Mouse (Mus musculus): ENCODE data around the gene Fezf2. TPM values are rescaled to one million over a fixed set of nuclear protein-coding genes. Genes with fewer than 3 reads are reported as not detected.

Gene Fezf2
- polyA plus RNA-seq, 1 experiment from 2014 or later, result not detected

- no peak overlapping the region for H3K27ac ChIP-seq
- H3K4me3 ChIP-seq, result no peak overlapping the region
- no peak overlapping the region for H3K9ac ChIP-seq
- H3K4me2 ChIP-seq (replicated peaks), result no peak overlapping the region
- H3K9me3 ChIP-seq, result no peaks in the 10 kb centered on the region
- H3K4me1 ChIP-seq, result peaks cover 10% of the 10 kb centered on the region
- peaks cover 97% of the 10 kb centered on the region for H3K27me3 ChIP-seq (replicated peaks)
- no peaks in the 10 kb centered on the region for H3K36me3 ChIP-seq
- no peak; the same call in 1 of the 2 replicates for ATAC-seq (ENCODE audit: low FRiP score, low read depth)
- 6% methylated on average over 15 of the region's 15 CpGs for WGBS
These were observed 1.5 kb upstream of the Fezf2 start for GRCm38 (mm10) chr14:12349334-12350090.

DNA sequence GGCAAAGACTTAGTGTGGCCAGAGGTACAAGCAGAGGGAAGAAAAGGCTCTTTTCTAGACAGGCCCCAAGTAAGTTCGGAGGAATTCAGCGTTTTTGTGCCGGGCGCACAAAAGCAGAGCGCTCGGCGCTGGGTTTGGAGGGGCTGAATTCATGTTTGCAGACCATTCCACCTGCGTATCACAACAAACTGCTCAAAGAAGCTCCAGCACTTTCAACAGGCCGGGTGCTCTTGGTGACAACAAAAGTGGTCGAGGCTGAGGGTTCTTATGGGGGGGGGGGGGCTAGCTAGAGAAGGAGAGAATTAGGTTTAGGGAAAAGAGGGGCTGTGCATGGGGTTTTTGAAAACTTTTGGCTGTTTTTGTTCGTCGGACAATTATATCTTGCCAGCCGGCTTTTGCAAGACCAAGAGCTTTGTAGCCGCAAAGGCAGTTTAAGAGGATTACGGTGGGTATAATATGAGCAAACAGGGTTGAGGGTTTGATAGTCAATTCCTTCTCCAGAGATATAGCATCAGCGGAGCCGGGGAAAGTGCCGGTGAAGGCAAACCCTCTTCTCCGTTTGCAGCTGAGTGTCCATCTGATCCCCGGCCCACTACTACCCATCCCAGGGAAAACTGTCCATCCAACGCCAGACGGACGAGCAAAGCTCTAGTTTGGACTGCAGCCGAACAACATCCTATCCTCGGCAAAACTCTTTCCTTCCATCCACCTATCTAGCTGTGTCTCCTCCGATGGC, 956 bp downstream of the Fezf2 start:
- Histone ChIP-seq H3K4me3 (no peak overlapping the region), H3K27me3 (replicated peaks) (peaks cover 100% of the 10 kb centered on the region), H3K9ac (no peak overlapping the region), H3K4me1 (peaks cover 12% of the 10 kb centered on the region), H3K4me2 (replicated peaks) (no peak overlapping the region; the same call in 1 of the 2 replicates), H3K27ac (no peak overlapping the region), H3K36me3 (no peaks in the 10 kb centered on the region), H3K9me3 (no peaks in the 10 kb centered on the region)
- WGBS, result under 1% methylated on average over 26 of the region's 26 CpGs
- ATAC-seq (ENCODE audit: low FRiP score, low read depth), result no peak

DNA sequence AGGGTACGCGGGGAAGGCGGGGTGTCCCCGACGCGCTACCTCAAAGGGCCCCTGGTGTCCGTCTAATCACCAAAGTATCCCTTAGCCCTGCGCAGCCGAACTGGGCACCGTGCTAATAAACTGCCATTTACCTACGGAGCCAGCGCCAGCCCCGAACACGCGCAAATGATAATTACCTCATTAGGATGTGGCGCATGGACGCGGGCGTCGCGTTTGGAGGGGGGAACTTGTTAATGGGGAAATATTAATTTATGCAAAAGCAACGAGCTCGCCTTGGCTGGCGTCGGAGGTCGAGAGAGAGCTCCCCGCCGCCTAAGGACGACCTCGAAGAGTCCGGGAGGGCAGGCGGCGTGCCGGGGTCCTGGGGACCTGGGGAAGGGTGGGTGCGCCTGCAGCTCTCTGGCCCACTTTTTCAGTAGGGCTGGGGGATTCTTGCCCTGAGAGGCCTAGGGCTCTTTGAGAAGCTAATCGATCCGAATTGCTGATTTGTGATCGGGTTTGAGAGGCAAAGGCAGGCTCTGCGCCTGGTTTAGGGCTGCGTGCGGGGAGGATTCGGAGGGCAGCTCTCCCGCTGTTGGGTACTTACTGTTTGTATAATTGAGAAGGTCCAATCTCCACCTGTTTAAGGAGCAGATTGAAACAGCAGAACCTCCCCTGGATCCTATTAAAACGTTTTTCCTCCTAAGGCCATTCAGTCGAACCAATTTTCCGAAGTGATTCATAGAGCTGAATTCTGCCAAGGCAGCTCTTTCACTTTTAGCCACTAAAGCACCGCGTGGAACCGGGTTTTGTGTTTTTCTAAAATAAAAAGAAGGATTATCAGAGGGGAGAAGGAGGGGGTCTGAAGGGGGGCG, 1.8 kb downstream of the Fezf2 start:
- Histone ChIP-seq H3K27ac (no peak overlapping the region), H3K9ac (no peak overlapping the region), H3K4me3 (no peak overlapping the region; the same call in 1 of the 2 replicates), H3K36me3 (no peaks in the 10 kb centered on the region), H3K4me2 (replicated peaks) (peak overlapping the region; percentile 9), H3K4me1 (peaks cover 12% of the 10 kb centered on the region), H3K9me3 (no peaks in the 10 kb centered on the region), H3K27me3 (replicated peaks) (peaks cover 100% of the 10 kb centered on the region)
- no peak for ATAC-seq (ENCODE audit: low FRiP score, low read depth)
- under 1% methylated on average over 50 of the region's 50 CpGs for whole genome bisulfite sequencing

- no peak overlapping the region for H3K9ac ChIP-seq
- H3K4me1 ChIP-seq, result peaks cover 12% of the 10 kb centered on the region
- H3K27ac ChIP-seq, result no peak overlapping the region
- peaks cover 100% of the 10 kb centered on the region for H3K27me3 ChIP-seq (replicated peaks)
- ATAC-seq (ENCODE audit: low FRiP score, low read depth), result no peak
- H3K9me3 ChIP-seq, result no peaks in the 10 kb centered on the region
- H3K4me2 ChIP-seq (replicated peaks), result peak overlapping the region; percentile 41
- H3K4me3 ChIP-seq, result no peak overlapping the region
- WGBS, result under 1% methylated on average over 40 of the region's 40 CpGs
- no peaks in the 10 kb centered on the region for H3K36me3 ChIP-seq
These were observed 2.6 kb downstream of the Fezf2 start for GRCm38 (mm10) chr14:12345241-12345921.

DNA sequence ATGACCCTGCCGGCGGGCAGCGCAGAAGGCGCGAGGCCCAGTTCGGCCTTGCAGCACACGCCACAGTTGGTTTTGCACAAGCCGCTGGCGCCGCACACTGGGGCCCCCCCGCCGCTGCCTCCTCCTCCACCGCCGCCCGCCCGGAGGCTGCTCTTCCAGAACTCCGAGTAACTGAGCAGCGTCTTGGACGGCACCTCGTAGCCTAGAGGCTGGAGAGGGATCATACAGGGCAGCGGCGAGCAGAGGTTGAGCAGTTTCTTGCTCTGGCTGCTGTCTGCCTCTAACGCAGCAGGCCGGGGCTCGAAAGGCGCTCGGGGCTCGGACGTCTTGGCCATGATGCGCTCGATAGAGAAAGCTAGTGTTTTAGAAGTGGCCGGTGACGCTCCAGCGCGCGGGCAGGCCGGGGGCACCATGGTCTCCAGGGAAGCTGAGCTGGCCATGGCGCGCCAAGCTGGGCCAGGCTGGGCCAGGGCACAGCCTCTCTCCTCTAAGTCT, 3.2 kb downstream of the Fezf2 start:
- Histone ChIP-seq H3K4me2 (replicated peaks) (peak overlapping the region; percentile 41), H3K36me3 (no peaks in the 10 kb centered on the region), H3K27ac (no peak overlapping the region), H3K27me3 (replicated peaks) (peaks cover 100% of the 10 kb centered on the region), H3K4me1 (peaks cover 12% of the 10 kb centered on the region), H3K9me3 (no peaks in the 10 kb centered on the region), H3K9ac (no peak overlapping the region), H3K4me3 (peak overlapping the region; percentile 15; the same call in 1 of the 2 replicates)
- WGBS, result under 1% methylated on average over 39 of the region's 39 CpGs
- ATAC-seq (ENCODE audit: low FRiP score, low read depth), result no peak

GRCm38 (mm10) chr14:12344061-12344745, 3.8 kb downstream of the Fezf2 start:
- peak overlapping the region; percentile 41 for H3K4me2 ChIP-seq (replicated peaks)
- peaks cover 100% of the 10 kb centered on the region for H3K27me3 ChIP-seq (replicated peaks)
- H3K9ac ChIP-seq, result no peak overlapping the region
- no peaks in the 10 kb centered on the region for H3K36me3 ChIP-seq
- WGBS, result 3% methylated on average over 24 of the region's 24 CpGs
- ATAC-seq (ENCODE audit: low FRiP score, low read depth), result no peak; the same call in 1 of the 2 replicates
- H3K4me1 ChIP-seq, result peaks cover 12% of the 10 kb centered on the region
- H3K9me3 ChIP-seq, result no peaks in the 10 kb centered on the region
- no peak overlapping the region for H3K27ac ChIP-seq
- H3K4me3 ChIP-seq, result no peak overlapping the region

DNA sequence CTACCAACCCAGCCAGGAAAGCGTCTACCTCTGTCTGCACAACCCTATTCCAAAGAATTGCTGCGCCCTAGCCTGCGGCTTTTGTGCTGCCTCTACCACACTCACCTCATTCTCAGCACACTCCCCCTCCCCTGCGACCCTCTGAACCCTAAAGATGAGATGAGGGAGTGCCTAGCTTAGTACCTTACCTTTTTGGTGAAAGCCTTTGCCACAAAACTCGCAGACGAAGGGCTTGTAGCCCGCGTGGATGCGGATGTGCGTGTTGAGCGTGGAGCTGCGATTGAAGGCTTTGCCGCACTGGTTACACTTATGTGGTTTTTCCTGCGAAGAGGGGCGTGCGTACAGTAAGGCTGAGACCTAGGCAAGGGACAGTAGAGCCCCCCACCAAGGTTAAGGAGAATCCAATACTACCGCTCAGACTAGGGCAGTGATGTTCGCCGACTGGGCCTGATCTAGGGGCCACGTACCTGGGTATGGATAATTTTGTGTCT, 4.5 kb downstream of the Fezf2 start:
- 2% methylated on average over 20 of the region's 20 CpGs for WGBS
- no peaks in the 10 kb centered on the region for H3K9me3 ChIP-seq
- H3K27ac ChIP-seq, result no peak overlapping the region
- peaks cover 12% of the 10 kb centered on the region for H3K4me1 ChIP-seq
- H3K9ac ChIP-seq, result no peak overlapping the region
- no peak for ATAC-seq (ENCODE audit: low FRiP score, low read depth)
- H3K27me3 ChIP-seq (replicated peaks), result peaks cover 97% of the 10 kb centered on the region
- no peak overlapping the region for H3K4me2 ChIP-seq (replicated peaks)
- no peaks in the 10 kb centered on the region for H3K36me3 ChIP-seq
- H3K4me3 ChIP-seq, result no peak overlapping the region

GRCm38 (mm10) chr14:12342458-12343131, 5.4 kb downstream of the Fezf2 start:
- no peak overlapping the region for H3K4me3 ChIP-seq
- WGBS, result 2% methylated on average over 23 of the region's 23 CpGs

GRCm38 (mm10) chr14:12341789-12342457, 6.1 kb downstream of the Fezf2 start:
- H3K27me3 ChIP-seq (replicated peaks), result peaks cover 97% of the 10 kb centered on the region
- no peak overlapping the region for H3K4me3 ChIP-seq
- no peak overlapping the region for H3K4me2 ChIP-seq (replicated peaks)
- WGBS, result 3% methylated on average over 24 of the region's 24 CpGs
- no peaks in the 10 kb centered on the region for H3K36me3 ChIP-seq
- ATAC-seq (ENCODE audit: low FRiP score, low read depth), result no peak
- H3K4me1 ChIP-seq, result peaks cover 12% of the 10 kb centered on the region
- no peaks in the 10 kb centered on the region for H3K9me3 ChIP-seq
- H3K9ac ChIP-seq, result no peak overlapping the region
- no peak overlapping the region for H3K27ac ChIP-seq

More at GRCm38 (mm10) chr14:12342458-12343131, 5.4 kb downstream of the Fezf2 start:
- Histone ChIP-seq H3K36me3 (no peaks in the 10 kb centered on the region), H3K4me1 (peaks cover 12% of the 10 kb centered on the region), H3K9ac (no peak overlapping the region), H3K27me3 (replicated peaks) (peaks cover 97% of the 10 kb centered on the region), H3K4me2 (replicated peaks) (no peak overlapping the region), H3K9me3 (no peaks in the 10 kb centered on the region), H3K27ac (no peak overlapping the region)
- no peak for ATAC-seq (ENCODE audit: low FRiP score, low read depth)

DNA sequence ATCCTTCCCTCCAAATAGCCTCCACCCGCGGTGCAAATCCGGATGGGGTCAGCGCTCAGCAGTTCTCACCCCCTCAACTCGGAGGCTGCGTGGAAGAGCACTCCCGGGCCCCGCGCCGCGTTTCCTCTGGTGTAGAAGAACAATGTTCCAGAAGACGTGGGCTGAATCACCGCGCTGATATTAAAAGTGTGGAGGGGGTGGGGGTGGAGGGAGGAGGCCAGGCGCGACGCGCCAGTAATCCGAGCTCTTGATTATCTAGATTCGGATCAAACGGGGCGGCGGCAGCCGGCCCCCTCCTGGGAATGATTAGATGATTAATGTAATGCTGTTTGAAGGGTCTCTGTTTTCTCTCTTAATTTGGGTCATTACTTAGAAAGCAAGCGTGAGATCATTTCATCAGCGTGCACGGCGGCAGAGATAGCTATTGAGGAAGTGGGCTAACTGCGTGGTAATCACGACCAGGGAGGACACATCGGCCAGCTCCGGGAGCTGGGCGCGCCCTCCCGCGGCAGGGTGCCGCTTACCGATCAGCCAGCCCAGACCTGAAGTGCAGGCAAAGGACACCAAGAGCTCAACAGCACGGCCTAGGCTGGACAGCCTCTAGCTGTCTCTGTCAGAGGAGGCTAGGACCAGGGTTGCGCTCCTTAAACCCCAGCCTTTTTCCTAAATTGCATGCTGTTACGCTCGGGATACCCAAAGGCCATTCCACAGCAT, 6.8 kb downstream of the Fezf2 start:
- Histone ChIP-seq H3K9me3 (no peaks in the 10 kb centered on the region), H3K4me2 (replicated peaks) (peak overlapping the region; percentile 25; the same call in 1 of the 2 replicates), H3K4me1 (peaks cover 12% of the 10 kb centered on the region), H3K27me3 (replicated peaks) (peaks cover 97% of the 10 kb centered on the region), H3K36me3 (no peaks in the 10 kb centered on the region), H3K27ac (no peak overlapping the region), H3K4me3 (no peak overlapping the region), H3K9ac (no peak overlapping the region)
- no peak for ATAC-seq (ENCODE audit: low FRiP score, low read depth)
- under 1% methylated on average over 42 of the region's 42 CpGs for WGBS

Data from neural tube, embryonic 12.5 days (tissue).